Mouse (Mus musculus) hindbrain, embryonic 15.5 days (tissue): Measurements from ENCODE around the gene Lrrn1. TPM values are rescaled to one million over a fixed set of nuclear protein-coding genes. Genes with fewer than 3 reads are reported as not detected.

Source experiments
- ATAC-seq: fragments of 200-750 bp; cut with Nextera tagmentation; 2 replicates; pipeline ENCODE4 v1.8.0; 2017; ENCODE audit warnings: low read depth, moderate number of reproducible peaks, moderate TSS enrichment; ENCODE audit not compliant: low FRiP score
- H3K27ac ChIP-seq: fragments of 300-500 bp; sonication (generic); replicated peaks from 2 replicates; pipeline ENCODE4 v1.5.1; 2015; ENCODE audit warnings: mild to moderate bottlenecking, inconsistent platforms
- H3K27me3 ChIP-seq: fragments of 300-500 bp; sonication (generic); 2 replicates; pipeline ENCODE4 v1.6.1; 2015; ENCODE audit warnings: control low read depth, inconsistent platforms
- H3K36me3 ChIP-seq: fragments of 300-500 bp; sonication (generic); 2 replicates; pipeline ENCODE4 v1.6.1; 2015; ENCODE audit warnings: control low read depth, inconsistent platforms
- H3K4me1 ChIP-seq: fragments of 300-500 bp; sonication (generic); replicated peaks from 2 replicates; pipeline ENCODE4 v1.6.1; 2015; ENCODE audit warnings: control low read depth, inconsistent platforms
- H3K4me2 ChIP-seq: fragments of 300-500 bp; sonication (generic); 2 replicates; pipeline ENCODE4 v1.6.1; 2015; ENCODE audit warnings: moderate library complexity, mild to moderate bottlenecking, inconsistent platforms
- H3K4me3 ChIP-seq: fragments of 300-500 bp; sonication (generic); 2 replicates; pipeline ENCODE4 v1.5.1; 2015; ENCODE audit warnings: mild to moderate bottlenecking, inconsistent platforms
- H3K9ac ChIP-seq: fragments of 300-500 bp; sonication (generic); 2 replicates; pipeline ENCODE4 v1.6.1; 2015; ENCODE audit warnings: inconsistent platforms
- H3K9me3 ChIP-seq: fragments of 300-500 bp; sonication (generic); 2 replicates; pipeline ENCODE4 v1.6.1; 2016; ENCODE audit warnings: control low read depth, inconsistent platforms
- WGBS: fragments of 180-500 bp; shearing (Covaris S2); methylation state at CpG from one replicate; pipeline ENCODE4 v1.1.7; 2015; 5-methylcytosine and 5-hydroxymethylcytosine counted together
- polyA plus RNA-seq: library from polyadenylated mRNA; unstranded; fragments of >200 nt; fragmentation: Nextera tagmentation; extraction: Ambion mirVana; gene quantifications from 2 replicates; pipeline ENCODE4 v1.2.1, GENCODE M21; 2015

Lrrn1 gene
- polyA plus RNA-seq, 1 experiment from 2014 or later = 78.2 TPM

GRCm38 (mm10) chr6:107541918-107542317 lies 12.3 kb downstream of the Lrrn1 start:
- Histone ChIP-seq H3K9me3 (no peaks in the 10 kb centered on the region), H3K4me1 (peaks cover 22% of the 10 kb centered on the region; the same call in 1 of the 2 replicates), H3K9ac (no peak overlapping the region), H3K27ac (0 out of 2 replicates have a peak overlapping the region, but pooled peaks have one; percentile 5), H3K36me3 (no peaks in the 10 kb centered on the region; the same call in 1 of the 2 replicates), H3K27me3 (no peaks in the 10 kb centered on the region), H3K4me3 (no peak overlapping the region), H3K4me2 (no peak overlapping the region)
- WGBS = 57% methylated on average over 4 of the region's 4 CpGs
- ATAC-seq = no peak

GRCm38 (mm10) chr6:107546272-107546671 lies 16.7 kb downstream of the Lrrn1 start:
- 55% methylated on average over 2 of the region's 2 CpGs for WGBS
- H3K9me3 ChIP-seq = no peaks in the 10 kb centered on the region
- H3K9ac ChIP-seq = no peak overlapping the region
- no peaks in the 10 kb centered on the region for H3K36me3 ChIP-seq
- H3K4me1 ChIP-seq = peaks cover 9% of the 10 kb centered on the region; the same call in 1 of the 2 replicates
- no peak for ATAC-seq
- no peak overlapping the region for H3K4me3 ChIP-seq
- H3K27me3 ChIP-seq = no peaks in the 10 kb centered on the region
- no peak overlapping the region for H3K27ac ChIP-seq
- H3K4me2 ChIP-seq = no peak overlapping the region

GRCm38 (mm10) chr6:107552511-107552910 lies 22.9 kb downstream of the Lrrn1 start:
- Histone ChIP-seq H3K9ac (no peak overlapping the region), H3K4me3 (no peak overlapping the region), H3K4me2 (no peak overlapping the region), H3K36me3 (no peaks in the 10 kb centered on the region), H3K27me3 (no peaks in the 10 kb centered on the region), H3K9me3 (no peaks in the 10 kb centered on the region), H3K27ac (no peak overlapping the region), H3K4me1 (peaks cover 9% of the 10 kb centered on the region)
- no peak for ATAC-seq
- 94% methylated on average over 1 of the region's 1 CpGs for WGBS

- Histone ChIP-seq H3K4me1 (peaks cover 22% of the 10 kb centered on the region), H3K9ac (no peak overlapping the region), H3K36me3 (no peaks in the 10 kb centered on the region), H3K9me3 (no peaks in the 10 kb centered on the region), H3K4me2 (no peak overlapping the region), H3K4me3 (no peak overlapping the region), H3K27me3 (no peaks in the 10 kb centered on the region), H3K27ac (no peak overlapping the region)
- WGBS = 90% methylated on average over 5 of the region's 5 CpGs
- no peak for ATAC-seq
Measured at GRCm38 (mm10) chr6:107555364-107555763, 25.8 kb downstream of the Lrrn1 start.

- Histone ChIP-seq H3K36me3 (no peaks in the 10 kb centered on the region), H3K27me3 (no peaks in the 10 kb centered on the region), H3K27ac (peak overlapping the region; percentile 23; the same call in 1 of the 2 replicates), H3K4me2 (no peak overlapping the region), H3K9me3 (no peaks in the 10 kb centered on the region), H3K9ac (no peak overlapping the region), H3K4me3 (no peak overlapping the region), H3K4me1 (peaks cover 22% of the 10 kb centered on the region)
- ATAC-seq = peak; percentile 87
- WGBS = 41% methylated on average over 3 of the region's 3 CpGs
Measured at GRCm38 (mm10) chr6:107556996-107557395, 27.4 kb downstream of the Lrrn1 start.

- Histone ChIP-seq H3K27me3 (no peaks in the 10 kb centered on the region), H3K27ac (0 out of 2 replicates have a peak overlapping the region, but pooled peaks have one; percentile 30)
- WGBS = 57% methylated on average over 3 of the region's 3 CpGs
Measured at GRCm38 (mm10) chr6:107557806-107558205, 28.2 kb downstream of the Lrrn1 start.

GRCm38 (mm10) chr6:107562255-107562654 lies 32.7 kb downstream of the Lrrn1 start:
- Histone ChIP-seq H3K27me3 (no peaks in the 10 kb centered on the region), H3K4me2 (no peak overlapping the region), H3K4me1 (peaks cover 18% of the 10 kb centered on the region), H3K27ac (no peak overlapping the region), H3K36me3 (peaks cover 5% of the 10 kb centered on the region), H3K9me3 (no peaks in the 10 kb centered on the region), H3K4me3 (no peak overlapping the region), H3K9ac (no peak overlapping the region)
- no peak for ATAC-seq
- 93% methylated on average over 2 of the region's 2 CpGs for WGBS

More at GRCm38 (mm10) chr6:107557806-107558205, 28.2 kb downstream of the Lrrn1 start:
- Histone ChIP-seq H3K9ac (no peak overlapping the region), H3K9me3 (no peaks in the 10 kb centered on the region), H3K4me2 (no peak overlapping the region), H3K4me3 (no peak overlapping the region), H3K4me1 (peaks cover 22% of the 10 kb centered on the region), H3K36me3 (no peaks in the 10 kb centered on the region)
- ATAC-seq = no peak

- WGBS = 80% methylated on average over 12 of the region's 12 CpGs
- Histone ChIP-seq H3K4me3 (no peak overlapping the region), H3K4me2 (no peak overlapping the region), H3K9ac (no peak overlapping the region), H3K4me1 (0 out of 2 replicates have a peak, but pooled peaks cover 5% of the 10 kb centered on the region), H3K36me3 (peaks cover 32% of the 10 kb centered on the region), H3K9me3 (no peaks in the 10 kb centered on the region), H3K27me3 (no peaks in the 10 kb centered on the region), H3K27ac (no peak overlapping the region)
- ATAC-seq = no peak
Measured at GRCm38 (mm10) chr6:107566944-107567634, 37.5 kb downstream of the Lrrn1 start.

- Histone ChIP-seq H3K9me3 (no peaks in the 10 kb centered on the region), H3K4me1 (no peaks in the 10 kb centered on the region), H3K9ac (no peak overlapping the region), H3K27me3 (no peaks in the 10 kb centered on the region), H3K36me3 (peaks cover 5% of the 10 kb centered on the region; the same call in 1 of the 2 replicates), H3K27ac (no peak overlapping the region), H3K4me2 (no peak overlapping the region), H3K4me3 (no peak overlapping the region)
- no peak for ATAC-seq
- WGBS = 97% methylated on average over 3 of the region's 3 CpGs
Measured at GRCm38 (mm10) chr6:107574561-107574960, 45.0 kb downstream of the Lrrn1 start.

- H3K36me3 ChIP-seq = 0 out of 2 replicates have a peak, but pooled peaks cover 3% of the 10 kb centered on the region
- no peaks in the 10 kb centered on the region for H3K9me3 ChIP-seq
- H3K4me2 ChIP-seq = no peak overlapping the region
- 80% methylated on average over 3 of the region's 3 CpGs for WGBS
- no peak for ATAC-seq
- no peak overlapping the region for H3K4me3 ChIP-seq
- H3K27ac ChIP-seq = no peak overlapping the region
- no peak overlapping the region for H3K9ac ChIP-seq
- H3K4me1 ChIP-seq = no peaks in the 10 kb centered on the region
- no peaks in the 10 kb centered on the region for H3K27me3 ChIP-seq
Measured at GRCm38 (mm10) chr6:107575405-107575804, 45.8 kb downstream of the Lrrn1 start.

GRCm38 (mm10) chr6:107577309-107577708 lies 47.7 kb downstream of the Lrrn1 start:
- no peaks in the 10 kb centered on the region for H3K27me3 ChIP-seq
- H3K9me3 ChIP-seq = no peaks in the 10 kb centered on the region
- no peaks in the 10 kb centered on the region for H3K4me1 ChIP-seq
- H3K4me3 ChIP-seq = no peak overlapping the region
- no peak for ATAC-seq
- no peak overlapping the region for H3K4me2 ChIP-seq
- H3K9ac ChIP-seq = no peak overlapping the region
- H3K27ac ChIP-seq = no peak overlapping the region
- WGBS = 98% methylated on average over 8 of the region's 8 CpGs
- no peaks in the 10 kb centered on the region for H3K36me3 ChIP-seq

GRCm38 (mm10) chr6:107583759-107584383 lies 54.3 kb downstream of the Lrrn1 start:
- no peak for ATAC-seq
- WGBS = 68% methylated on average over 1 of the region's 1 CpGs

More at GRCm38 (mm10) chr6:107583759-107584383, 54.3 kb downstream of the Lrrn1 start:
- Histone ChIP-seq H3K9me3 (no peaks in the 10 kb centered on the region), H3K27me3 (no peaks in the 10 kb centered on the region), H3K9ac (no peak overlapping the region), H3K4me1 (no peaks in the 10 kb centered on the region), H3K36me3 (no peaks in the 10 kb centered on the region), H3K4me2 (no peak overlapping the region), H3K4me3 (no peak overlapping the region), H3K27ac (no peak overlapping the region)
